Mouse (Mus musculus): Measurements from ENCODE around the gene Irgq.
"Not testable (repeated sequence)": the region's sequence is repeated elsewhere in the genome, so short reads cannot be mapped to it uniquely, and the experiment has no call there.

- TF ChIP-seq GATA1, TAL1 (IDR thresholded peaks at IDR 0.05; ENCODE audit: low read length): not testable (repeated sequence)
Observed at GRCm38 (mm10) chr7:24516319-24516718, 14.2 kb upstream of the Irgq start.
